Mouse (Mus musculus): ENCODE measurements around the gene Plcxd2.

GRCm38 (mm10) chr16:45937381-45937780 is 72.6 kb downstream of the Plcxd2 start:
- TF ChIP-seq CTCF (IDR thresholded peaks at IDR 0.05; ENCODE audit: low read depth, low read length) (no peak), POLR2A (IDR thresholded peaks at IDR 0.05; ENCODE audit: borderline replicate concordance, low read depth, low read length) (no peak)

Data from bone marrow macrophage, adult 2 months (primary cell).